Mouse (Mus musculus) heart, postnatal 36 days (tissue): ENCODE data around the gene Trex2. TPM values are rescaled to one million over a fixed set of nuclear protein-coding genes. Genes with fewer than 3 reads are reported as not detected.
"Not testable (repeated sequence)": the region's sequence is repeated elsewhere in the genome, so short reads cannot be mapped to it uniquely, and the experiment has no call there.

Source experiments
- DNase-seq, 2 experiments: peaks; one replicate each; pipeline ENCODE4 v3.0.0; 2021 to 2022
- intact Hi-C: fragments of 180-260 bp; cut with DNase I; formaldehyde crosslinking; loops from one replicate; pipeline ENCODE4 v1.15.1; 2025
- total RNA-seq, 2 experiments: library from RNA; stranded (reverse); gene quantifications; 2 replicates each; pipeline ENCODE4 v1.2.3; 2021

Gene Trex2
- total RNA-seq, 2 experiments from 2014 or later, result not detected

DNA sequence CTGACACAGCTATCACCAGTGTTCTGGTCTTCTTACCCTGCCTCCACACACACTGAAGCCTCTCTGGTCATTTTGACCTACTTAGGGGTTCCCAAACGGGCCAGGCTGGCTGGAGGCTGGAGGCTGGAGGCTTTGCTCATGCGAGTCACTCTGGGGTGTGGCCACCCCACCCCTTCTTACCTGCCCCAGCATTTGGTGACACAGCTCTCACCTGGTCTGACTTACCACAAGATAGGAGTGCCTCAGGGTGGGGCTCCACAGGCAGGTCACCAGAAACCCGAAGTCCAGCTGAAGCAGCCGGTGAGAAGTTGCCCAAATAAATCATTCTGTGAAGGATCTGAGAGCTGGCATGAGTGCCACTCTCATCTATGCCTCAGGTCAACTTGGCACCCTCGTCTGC, 2.3 kb downstream of the Trex2 start:
- intact Hi-C loops, result no loop called here
- no peak for DNase-seq

DNA sequence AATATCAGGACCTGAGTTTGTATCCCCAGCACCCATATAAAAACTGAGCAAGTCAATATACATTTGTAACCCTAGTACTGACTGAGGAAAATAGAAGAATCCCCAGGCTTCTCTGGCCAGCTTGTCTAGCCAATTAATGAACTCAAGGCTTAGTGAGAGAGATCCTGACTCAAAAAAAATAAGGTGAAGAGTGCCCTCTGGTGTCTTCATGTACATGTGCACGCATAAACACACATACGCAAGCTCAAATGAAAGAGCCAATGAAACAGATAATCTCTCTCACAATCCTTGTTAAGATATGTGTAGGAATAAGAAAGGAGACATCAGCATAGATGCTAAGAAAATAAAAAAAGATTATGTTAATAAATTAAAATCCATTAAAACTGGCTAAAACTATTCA, 5.1 kb downstream of the Trex2 start:
- intact Hi-C loops, result loop anchor here (1.0 kb wide), 1 partner anchor 118 kb away; no protein-coding TSS in a partner anchor
- DNase-seq, result no peak

- intact Hi-C loops, result no loop called here
- no peak for DNase-seq
Observed at GRCm38 (mm10) chrX:73412767-73413166, 22.4 kb downstream of the Trex2 start.

DNA sequence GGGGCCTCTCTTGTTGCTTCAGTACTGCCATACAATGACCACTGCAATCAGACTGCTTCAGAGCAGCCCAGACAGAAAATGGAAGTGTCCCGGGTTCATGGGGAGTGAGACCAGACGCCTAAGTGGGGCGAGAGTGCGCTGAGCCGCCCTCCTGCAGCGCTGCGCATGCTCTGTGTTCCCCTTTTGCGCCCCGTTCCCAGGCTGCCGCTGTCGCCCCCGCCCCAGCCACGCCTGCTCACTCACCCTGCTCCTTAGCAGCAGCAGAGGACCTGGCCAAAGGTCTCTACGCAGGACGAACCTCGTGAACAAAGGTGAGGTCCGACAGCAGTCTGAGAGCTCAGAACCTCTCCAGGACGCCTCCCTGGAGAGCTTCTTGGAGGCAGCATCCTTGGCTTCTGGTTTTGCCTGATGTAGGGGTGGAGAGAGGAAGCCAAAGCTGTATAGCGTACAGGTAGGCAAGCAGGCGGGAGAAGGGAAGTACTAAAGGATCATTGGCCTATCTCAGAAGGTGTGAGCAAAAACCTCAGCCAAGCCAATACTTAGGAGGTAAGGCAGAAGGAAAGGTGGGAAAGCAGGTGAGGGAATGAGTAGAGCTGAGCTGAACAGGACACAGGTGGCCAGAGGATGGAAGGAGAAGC, 24.1 kb downstream of the Trex2 start, which contains the start of gene Zfp92:
Zfp92 (plus strand) TSS at position 217 of the 638 bp plus-strand sequence.
- DNase-seq, result no peak
- intact Hi-C loops, result no loop called here

GRCm38 (mm10) chrX:73401616-73402015, 33.5 kb downstream of the Trex2 start:
- intact Hi-C loops, result no loop called here

GRCm38 (mm10) chrX:73400951-73401350, 34.2 kb downstream of the Trex2 start:
- DNase-seq, result no peak
- intact Hi-C loops, result no loop called here

More at GRCm38 (mm10) chrX:73401616-73402015, 33.5 kb downstream of the Trex2 start:
- DNase-seq, result no peak

DNA sequence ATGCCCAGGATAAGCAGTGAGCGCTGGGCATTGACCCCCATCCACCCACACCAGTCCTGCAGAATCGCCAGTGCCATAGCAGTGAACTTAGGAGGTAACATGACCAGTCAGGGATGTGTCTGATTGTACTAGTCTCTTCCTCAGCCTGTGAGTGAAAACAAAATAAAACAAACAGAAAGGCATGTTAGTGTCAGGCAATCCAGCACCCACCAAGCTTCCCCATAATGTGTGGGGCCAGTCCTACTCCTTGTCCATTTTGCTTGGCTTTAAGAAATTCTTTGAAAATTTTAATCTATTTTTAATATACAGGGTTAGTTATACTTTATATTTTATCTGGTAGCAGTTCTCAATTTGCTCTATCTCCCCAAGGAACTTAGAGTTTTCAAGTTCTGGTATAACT, 36.5 kb downstream of the Trex2 start, which contains the start of gene Gm18336:
Gm18336 (minus strand) TSS at position 101 of the 400 bp plus-strand sequence.
- DNase-seq, intact Hi-C loops: not testable (repeated sequence)

GRCm38 (mm10) chrX:73396446-73396845, 38.7 kb downstream of the Trex2 start:
- DNase-seq, result no peak
- intact Hi-C loops, result no loop called here

DNA sequence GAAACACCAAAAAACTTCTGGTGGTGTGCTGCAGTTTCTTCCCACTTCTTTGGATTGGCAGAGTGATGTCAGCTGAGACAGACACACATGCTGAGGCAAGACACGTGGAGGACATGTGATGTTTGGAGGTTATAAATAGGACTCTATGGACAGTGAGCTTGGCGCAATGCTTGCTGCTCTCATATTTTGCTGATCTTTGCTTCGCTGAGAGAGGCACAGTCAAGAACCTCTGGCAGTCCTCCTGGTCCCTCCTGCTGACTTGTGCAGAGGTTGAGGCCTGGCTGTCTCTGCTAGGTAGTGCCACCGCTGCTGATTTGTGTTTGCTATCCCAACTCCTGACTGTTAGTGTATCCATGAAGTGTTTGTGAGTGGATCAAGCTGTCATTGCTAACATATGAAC, 43.7 kb downstream of the Trex2 start:
- intact Hi-C loops, result no loop called here
- no peak for DNase-seq

DNA sequence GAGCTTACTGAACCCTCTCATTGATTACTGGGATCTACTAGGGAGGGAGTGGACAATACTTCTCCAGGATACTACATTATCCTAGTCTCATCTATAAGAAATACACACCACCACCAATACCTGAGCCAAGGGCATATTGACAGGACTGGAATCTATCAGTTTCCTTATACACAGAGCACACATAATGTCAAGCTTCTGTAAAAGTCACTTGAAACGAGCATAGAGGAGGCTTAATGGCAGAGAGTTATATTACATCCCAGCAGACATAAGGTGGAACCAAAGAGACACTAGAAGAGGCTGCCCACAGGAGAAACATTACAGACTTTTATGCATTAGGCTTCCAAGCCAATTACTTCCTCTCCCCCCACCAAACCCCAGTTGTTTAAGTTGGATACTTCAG, 50.2 kb downstream of the Trex2 start:
- intact Hi-C loops, result no loop called here
- DNase-seq, result no peak

- DNase-seq, result no peak
- intact Hi-C loops, result no loop called here
Observed at GRCm38 (mm10) chrX:73384419-73384818, 50.7 kb downstream of the Trex2 start.

Other genes with a start within 250 kb of the Trex2 start
- 1 to 10 TPM in 1 of 2 experiments, under 1 TPM in 1; 0.53 to 1.7 TPM for gene Xlr3b, start 243.1 kb downstream of the Trex2 start, total RNA-seq
- gene Xlr4b, start 221.0 kb downstream of the Trex2 start, total RNA-seq, result 1 to 10 TPM in 1 of 2 experiments, under 1 TPM in 1; 0.42 to 2.5 TPM
- gene F8a, start 207.1 kb downstream of the Trex2 start, total RNA-seq, result 1 to 10 TPM; 6.6 to 7.5 TPM
- not detected for gene Xlr4c, start 192.2 kb downstream of the Trex2 start, total RNA-seq
- not detected for gene Xlr3c, start 170.0 kb downstream of the Trex2 start, total RNA-seq
- gene Xlr5a, start 142.4 kb downstream of the Trex2 start, total RNA-seq, result not detected
- gene Xlr5c, start 142.4 kb downstream of the Trex2 start, total RNA-seq, result not detected
- not detected for gene Gm45015, start 98.5 kb downstream of the Trex2 start, total RNA-seq
- 1 to 10 TPM; 4.4 to 6.0 TPM for gene Zfp275, start 92.7 kb downstream of the Trex2 start, total RNA-seq
- gene Gm18336, start 36.6 kb downstream of the Trex2 start, total RNA-seq, result not detected
- not detected for gene Zfp92, start 24.2 kb downstream of the Trex2 start, total RNA-seq
- 1 to 10 TPM; 6.8 to 6.9 TPM for gene Haus7, start 23.7 kb upstream of the Trex2 start, total RNA-seq
- 100 to 1,000 TPM; 229 to 253 TPM for gene Bgn, start 48.3 kb upstream of the Trex2 start, total RNA-seq
- under 1 TPM in 1 of 2 experiments, not detected in 1; 0.08 TPM for gene Atp2b3, start 67.7 kb upstream of the Trex2 start, total RNA-seq
- gene Dusp9, start 204.1 kb upstream of the Trex2 start, total RNA-seq, result not detected
- gene Pnck, start 224.8 kb upstream of the Trex2 start, total RNA-seq, result 1 to 10 TPM; 5.1 to 7.1 TPM
- gene Slc6a8, start 237.8 kb upstream of the Trex2 start, total RNA-seq, result 100 to 1,000 TPM; 130 to 145 TPM